Mouse (Mus musculus) midbrain, postnatal 0 days (tissue): ENCODE data around the gene Tomm6. TPM values are rescaled to one million over a fixed set of nuclear protein-coding genes. Genes with fewer than 3 reads are reported as not detected.

Experiments
- ATAC-seq: fragments of 200-750 bp; cut with Nextera tagmentation; 2 replicates; pipeline ENCODE4 v1.8.0; 2017; ENCODE audit warnings: moderate number of reproducible peaks, mild to moderate bottlenecking, moderate TSS enrichment, moderate library complexity; ENCODE audit not compliant: low FRiP score
- DNase-seq: peaks from one replicate; pipeline ENCODE4 v3.0.0-alpha.2; 2015; ENCODE audit warnings: low spot score
- H3K27ac ChIP-seq: fragments of 300-500 bp; sonication (generic); 2 replicates; pipeline ENCODE4 v1.5.1; 2014; ENCODE audit warnings: low read depth, mild to moderate bottlenecking, low read length, mixed read lengths
- H3K27me3 ChIP-seq: fragments of 300-500 bp; sonication (generic); 2 replicates; pipeline ENCODE4 v1.6.1; 2014; ENCODE audit warnings: low read length, control low read depth, mixed read lengths; ENCODE audit not compliant: insufficient read depth
- H3K36me3 ChIP-seq: fragments of 300-500 bp; sonication (generic); 2 replicates; pipeline ENCODE4 v1.6.1; 2014; ENCODE audit warnings: low read length, control low read depth, mixed read lengths; ENCODE audit not compliant: insufficient read depth
- H3K4me1 ChIP-seq: fragments of 300-500 bp; sonication (generic); 2 replicates; pipeline ENCODE4 v1.6.1; 2014; ENCODE audit warnings: mild to moderate bottlenecking, control low read depth, antibody characterized with exemption, low read length, mixed read lengths; ENCODE audit not compliant: insufficient read depth
- H3K4me2 ChIP-seq: fragments of 300-500 bp; sonication (generic); 2 replicates; pipeline ENCODE4 v1.6.1; 2014; ENCODE audit warnings: low read depth, mild to moderate bottlenecking, low read length, mixed read lengths; ENCODE audit not compliant: poor library complexity, severe bottlenecking
- H3K4me3 ChIP-seq: fragments of 300-500 bp; sonication (generic); 2 replicates; pipeline ENCODE4 v1.5.1; 2014; ENCODE audit warnings: low read depth, mild to moderate bottlenecking, low read length, moderate library complexity
- H3K9ac ChIP-seq: fragments of 300-500 bp; sonication (generic); replicated peaks from 2 replicates; pipeline ENCODE4 v1.6.1; 2014; ENCODE audit warnings: mild to moderate bottlenecking, low read length, moderate library complexity, mixed read lengths; ENCODE audit not compliant: poor library complexity, severe bottlenecking
- H3K9me3 ChIP-seq: fragments of 300-500 bp; sonication (generic); 2 replicates; pipeline ENCODE4 v1.6.1; 2016; ENCODE audit warnings: low read length, control low read depth
- CTCF ChIP-seq: IDR thresholded peaks from 2 replicates; pipeline ENCODE4 v1.5.1; 2016; ENCODE audit warnings: antibody characterized with exemption, mild to moderate bottlenecking
- WGBS: fragments of 180-500 bp; shearing (Covaris S2); extraction: QIAGEN DNeasy Blood & Tissue Kit; methylation state at CpG from one replicate; pipeline ENCODE4 v1.1.7; 2014; 5-methylcytosine and 5-hydroxymethylcytosine counted together
- polyA plus RNA-seq: library from polyadenylated mRNA; unstranded; fragments of >200 nt; fragmentation: Nextera tagmentation; extraction: Ambion mirVana; gene quantifications from 2 replicates; pipeline ENCODE4 v1.2.1, GENCODE M21; 2015
- total RNA-seq: library from RNA; depleted of rRNA; stranded (reverse); fragments of >200 nt; gene quantifications from 2 replicates; pipeline ENCODE4 v1.2.3, GENCODE M21; 2014; rRNA removed

Gene Tomm6
- total RNA-seq, result 117 and 136 TPM in 2 replicates
- polyA plus RNA-seq, result 334 and 339 TPM in 2 replicates

DNA sequence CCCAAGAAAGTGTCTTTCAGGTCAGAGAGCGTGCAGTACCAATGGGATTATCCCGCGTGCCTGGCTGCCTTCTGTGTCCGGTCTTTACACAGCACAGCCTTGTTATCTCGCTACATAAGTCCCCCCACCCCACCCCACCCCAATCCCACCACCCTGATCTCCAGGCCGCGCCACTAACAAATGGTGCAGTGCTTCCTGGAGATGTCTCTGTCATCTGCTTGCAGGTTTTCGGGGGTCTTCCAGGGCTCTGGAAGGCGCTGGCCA is at the start of gene Tomm6:
Gene Tomm6, minus strand, starts transcription at position 43 of the 264 bp plus-strand sequence.
- no peaks in the 10 kb centered on the region for H3K27me3 ChIP-seq
- H3K4me2 ChIP-seq, result peak within 1 kb of the TSS; percentile 89
- ATAC-seq, result no peak
- no peak for TF ChIP-seq CTCF
- H3K9ac ChIP-seq, result peak within 1 kb of the TSS; percentile 86
- H3K9me3 ChIP-seq, result no peaks in the 10 kb centered on the region
- DNase-seq, result no peak
- H3K4me1 ChIP-seq, result peaks cover 5% of the 10 kb centered on the region; the same call in 1 of the 2 replicates
- peak within 1 kb of the TSS; percentile 88 for H3K27ac ChIP-seq
- WGBS, result 2% methylated on average over 9 of the region's 9 CpGs
- peak within 1 kb of the TSS; percentile 74 for H3K4me3 ChIP-seq
- peaks cover 12% of the 10 kb centered on the region; the same call in 1 of the 2 replicates for H3K36me3 ChIP-seq

DNA sequence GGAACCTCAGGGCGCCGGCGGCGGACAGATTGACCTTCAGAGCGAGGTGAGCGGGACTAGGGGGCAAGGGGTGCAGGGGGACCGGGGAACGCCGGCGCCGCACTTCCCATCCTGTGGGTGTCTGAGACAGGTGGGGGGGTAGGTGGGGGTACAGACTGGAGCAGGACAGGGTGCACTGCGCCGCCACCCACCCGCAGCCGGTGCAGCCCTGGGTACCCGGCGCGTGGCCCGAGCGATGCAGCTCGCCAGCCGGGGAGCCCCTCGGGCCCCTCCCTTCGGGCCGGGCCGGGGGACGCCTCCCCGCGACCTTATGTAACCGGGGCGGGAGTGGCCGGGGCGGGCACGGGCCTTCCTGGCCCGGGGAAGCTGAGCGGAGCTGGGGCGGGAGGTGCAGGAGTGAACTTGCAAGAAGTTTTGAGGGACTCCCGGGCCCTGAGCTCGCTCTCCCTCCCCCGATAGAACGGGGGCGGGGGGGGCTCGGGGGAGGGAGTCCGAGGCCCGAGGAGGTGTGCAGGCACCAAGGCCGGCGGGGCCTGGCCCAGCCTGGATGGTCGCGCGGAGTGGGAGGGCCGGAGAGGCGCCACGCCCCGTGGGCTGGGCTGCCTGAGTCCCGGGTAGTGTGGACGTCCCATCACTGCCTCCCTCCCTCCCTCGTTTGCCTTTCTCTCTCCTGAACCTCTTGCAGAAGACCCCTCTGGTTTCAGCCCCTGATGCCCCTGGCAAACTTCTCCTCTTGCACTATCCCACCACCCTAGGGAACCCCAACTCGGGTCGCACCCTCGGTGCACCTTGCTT is 49.3 kb upstream of the Tomm6 start:
- peaks cover 9% of the 10 kb centered on the region for H3K27me3 ChIP-seq
- peak; percentile 58 for DNase-seq
- peaks cover 6% of the 10 kb centered on the region; the same call in 1 of the 2 replicates for H3K4me1 ChIP-seq
- 0 out of 2 replicates have a peak overlapping the region, but pooled peaks have one; percentile 43 for H3K27ac ChIP-seq
- peak overlapping the region; percentile 57 for H3K4me3 ChIP-seq
- H3K4me2 ChIP-seq, result peak overlapping the region; percentile 95
- WGBS, result under 1% methylated on average over 31 of the region's 60 CpGs
- TF ChIP-seq CTCF, result no peak
- no peaks in the 10 kb centered on the region for H3K9me3 ChIP-seq
- peak overlapping the region; percentile 55 for H3K9ac ChIP-seq
- ATAC-seq, result peak; percentile 75
- no peaks in the 10 kb centered on the region for H3K36me3 ChIP-seq

- H3K27ac ChIP-seq, result 0 out of 2 replicates have a peak within 1 kb of the TSS, but pooled peaks have one; percentile 43
- TF ChIP-seq CTCF, result peak; percentile 94
Observed at GRCm38 (mm10) chr17:47736856-47737255, 48.7 kb upstream of the Tomm6 start, which contains the start of gene Tfeb. TSS of gene Tfeb (plus strand) at chr17:47737030.

GRCm38 (mm10) chr17:47735553-47736100 is 47.4 kb upstream of the Tomm6 start:
- no peak overlapping the region for H3K9ac ChIP-seq
- no peaks in the 10 kb centered on the region for H3K9me3 ChIP-seq
- no peak overlapping the region for H3K4me3 ChIP-seq
- TF ChIP-seq CTCF, result no peak
- WGBS, result 80% methylated on average over 14 of the region's 14 CpGs
- H3K27ac ChIP-seq, result no peak overlapping the region
- ATAC-seq (no peak), DNase-seq (no peak)
- H3K4me2 ChIP-seq, result no peak overlapping the region
- H3K36me3 ChIP-seq, result no peaks in the 10 kb centered on the region
- H3K27me3 ChIP-seq, result peaks cover 9% of the 10 kb centered on the region
- peaks cover 6% of the 10 kb centered on the region; the same call in 1 of the 2 replicates for H3K4me1 ChIP-seq

More at GRCm38 (mm10) chr17:47736856-47737255, 48.7 kb upstream of the Tomm6 start, which contains the start of gene Tfeb:
- peak within 1 kb of the TSS; percentile 57 for H3K4me3 ChIP-seq
- H3K9ac ChIP-seq, result peak within 1 kb of the TSS; percentile 55
- no peaks in the 10 kb centered on the region for H3K9me3 ChIP-seq
- peaks cover 6% of the 10 kb centered on the region; the same call in 1 of the 2 replicates for H3K4me1 ChIP-seq
- ATAC-seq (peak; percentile 82), DNase-seq (peak; percentile 94)
- H3K4me2 ChIP-seq, result peak within 1 kb of the TSS; percentile 95
- no peaks in the 10 kb centered on the region for H3K36me3 ChIP-seq
- peaks cover 9% of the 10 kb centered on the region for H3K27me3 ChIP-seq
- WGBS, result under 1% methylated on average over 46 of the region's 47 CpGs

GRCm38 (mm10) chr17:47730633-47731575 is 42.7 kb upstream of the Tomm6 start:
- 48% methylated on average over 24 of the region's 24 CpGs for WGBS
- no peak for DNase-seq
- Histone ChIP-seq H3K4me2 (no peak overlapping the region), H3K4me3 (no peak overlapping the region), H3K27ac (no peak overlapping the region), H3K36me3 (no peaks in the 10 kb centered on the region), H3K9me3 (no peaks in the 10 kb centered on the region), H3K9ac (no peak overlapping the region), H3K4me1 (no peaks in the 10 kb centered on the region), H3K27me3 (no peaks in the 10 kb centered on the region)
- no peak for ATAC-seq
- TF ChIP-seq CTCF, result no peak
